Comparison of ENCODE assay signal across 16 mouse cellular contexts in the genomic region with DNA sequence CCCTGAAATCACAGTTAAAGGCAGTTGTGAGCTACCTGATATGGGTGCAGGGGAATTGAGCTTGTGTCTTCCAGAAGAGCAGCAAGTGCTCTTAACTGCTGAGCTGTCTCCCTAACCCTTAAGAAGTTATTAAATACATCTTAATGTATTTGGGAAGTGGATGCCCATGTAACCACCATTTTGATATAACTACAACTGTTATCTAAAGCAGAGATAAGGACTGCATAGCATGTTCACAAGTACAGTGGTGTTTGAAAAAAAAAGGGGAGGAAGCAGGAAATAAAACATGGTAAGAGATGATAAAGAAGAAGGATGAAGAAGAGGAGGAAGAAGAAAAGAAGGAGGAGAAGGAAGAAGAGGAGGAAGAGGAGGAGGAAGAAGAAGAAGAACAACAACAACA.
"Had no signal": no experiment of that assay in that cellular context is flagged by ENCODE, and none has a peak within 500 bp of the region (broad histone marks: within the 10 kb centered on the region; RNA-seq: fewer than 3 reads in every experiment).

No protein-coding gene starts in this region.

- DNase-seq: retina, postnatal 1 day; right cerebral cortex, adult 18-20 months; right cerebral cortex, postnatal 14 days; right cerebral cortex, postnatal 25 days; right cerebral cortex, postnatal 4 days; spleen, adult 18-20 months; thymus, adult 18-20 months; thymus, adult 2 months; thymus, postnatal 14 days; thymus, postnatal 25 days; thymus, postnatal 36 days; thymus, postnatal 4 days had no signal

- H3K4me1 ChIP-seq: neural tube, embryonic 15.5 days; stomach, embryonic 15.5 days had no signal

- H3K9me3 ChIP-seq: neural tube, embryonic 13.5 days; neural tube, embryonic 15.5 days; stomach, embryonic 15.5 days had no signal

- H3K27me3 ChIP-seq: neural tube, embryonic 13.5 days; neural tube, embryonic 15.5 days; stomach, embryonic 15.5 days had no signal

- H3K27ac ChIP-seq: neural tube, embryonic 13.5 days; neural tube, embryonic 15.5 days; stomach, embryonic 15.5 days; stomach, postnatal 0 days had no signal

- H3K9ac ChIP-seq: neural tube, embryonic 13.5 days; neural tube, embryonic 15.5 days; stomach, embryonic 15.5 days had no signal

- H3K4me3 ChIP-seq: neural tube, embryonic 13.5 days; neural tube, embryonic 15.5 days; stomach, embryonic 15.5 days had no signal

- H3K36me3 ChIP-seq: stomach, embryonic 15.5 days had no signal
